Mouse (Mus musculus): ENCODE measurements at regions not wholly inside any gene's neighbourhood (a gene's known extent, or its start where the extent isn't known, plus 50 kb on each side); places are given as distances from the start of the nearest gene placed in this dataset.

DNA sequence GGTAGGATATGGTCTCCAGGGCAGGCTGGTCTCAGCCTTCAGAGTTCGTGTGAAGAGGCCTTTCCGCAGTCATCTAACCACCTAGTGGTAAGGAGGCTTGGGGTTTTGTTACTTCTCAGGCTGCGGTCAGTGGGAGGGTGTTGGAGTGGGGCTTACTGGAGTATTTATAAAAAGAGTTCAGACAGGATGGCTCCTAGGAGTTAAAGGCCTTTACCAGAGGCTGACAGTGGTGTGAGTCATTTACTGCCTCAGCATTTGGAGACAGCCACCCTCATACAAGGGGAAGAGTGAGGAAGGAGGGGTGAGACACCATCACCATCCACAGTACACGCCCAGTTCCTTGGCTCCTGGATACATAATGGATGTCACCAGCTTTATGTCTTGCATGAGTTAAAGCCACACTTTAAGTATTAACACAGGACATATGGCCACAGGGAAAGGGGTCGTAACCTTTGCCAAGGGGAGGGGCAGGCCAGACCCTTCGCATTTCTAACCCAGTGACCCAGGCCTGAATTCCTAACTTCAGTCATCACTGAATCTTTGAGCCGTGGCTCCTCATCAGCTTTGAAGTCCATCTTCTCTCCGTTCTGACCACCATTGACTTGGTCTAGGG is 81.2 kb upstream of the Basp1 start:
- no peak for TF ChIP-seq CTCF (IDR thresholded peaks at IDR 0.05; ENCODE audit: extremely low read depth, insufficient read depth, low read length)
- no peak for TF ChIP-seq POLR2A (IDR thresholded peaks at IDR 0.05; ENCODE audit: extremely low read depth, insufficient read depth, low read length)
- no peak overlapping the region for H3K4me3 ChIP-seq (ENCODE audit: insufficient read depth, low read length)
- H3K4me1 ChIP-seq (ENCODE audit: control insufficient read depth, insufficient read depth, low read length): no peaks in the 10 kb centered on the region
- no peak overlapping the region for H3K27ac ChIP-seq (ENCODE audit: insufficient read depth, low read length)

DNA sequence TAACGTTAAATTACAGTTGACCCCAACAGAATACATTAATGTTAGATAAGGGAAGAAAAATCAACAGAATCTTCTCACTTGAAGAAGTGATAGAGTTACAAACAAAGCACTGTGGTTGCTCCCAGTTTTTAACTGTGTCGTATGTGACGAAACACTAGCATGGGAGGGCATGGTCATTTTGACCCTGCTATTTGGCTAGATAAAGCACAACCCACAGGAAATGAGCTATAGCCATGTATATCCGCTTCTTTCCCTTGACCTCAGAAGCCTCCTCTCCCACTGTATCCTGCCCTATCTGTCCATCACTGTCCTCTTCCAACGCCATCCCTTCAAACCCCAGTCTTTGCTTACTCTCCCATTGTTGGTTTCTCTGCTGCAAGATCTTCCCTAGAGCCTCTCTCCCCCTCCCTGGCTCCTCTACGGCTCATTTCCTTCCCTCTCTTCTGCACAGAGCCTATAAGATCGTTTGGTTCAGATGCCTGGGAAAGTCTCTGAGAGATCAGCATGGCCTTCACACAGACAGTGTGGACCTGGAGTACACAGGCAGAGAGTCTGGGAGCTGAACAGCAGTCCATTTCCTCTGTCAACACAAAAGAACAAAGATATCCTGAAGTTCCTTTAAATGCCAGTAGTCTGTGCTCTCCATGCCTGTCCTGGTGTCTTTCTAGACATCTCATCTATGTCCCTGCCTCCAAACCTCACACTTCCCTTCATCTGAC is 82.5 kb upstream of the Basp1 start:
- no peak for TF ChIP-seq CTCF (IDR thresholded peaks at IDR 0.05; ENCODE audit: extremely low read depth, insufficient read depth, low read length)
- no peak for TF ChIP-seq POLR2A (IDR thresholded peaks at IDR 0.05; ENCODE audit: extremely low read depth, insufficient read depth, low read length)

DNA sequence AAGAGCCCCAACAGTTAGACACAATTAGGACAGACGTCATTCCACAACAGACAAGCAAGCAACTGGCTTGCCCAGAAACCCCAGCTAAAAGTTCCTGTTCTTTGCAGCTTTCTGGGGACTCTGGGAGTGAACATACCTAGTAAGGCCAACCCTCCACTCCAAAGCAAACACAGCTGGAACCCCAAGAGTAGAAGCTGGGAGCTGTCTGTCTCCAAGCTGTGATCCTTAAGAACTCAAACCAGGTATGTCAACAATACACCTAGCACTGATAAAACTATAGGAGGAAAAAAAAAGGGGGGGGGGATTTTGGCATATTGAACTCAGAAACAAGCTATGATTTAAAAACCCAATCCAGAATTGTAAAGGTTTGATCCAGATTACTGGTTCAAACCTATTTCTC is 84.2 kb upstream of the Basp1 start:
- H3K4me3 ChIP-seq (ENCODE audit: insufficient read depth, low read length): no peak overlapping the region
- H3K27ac ChIP-seq (ENCODE audit: insufficient read depth, low read length): no peak overlapping the region
- H3K4me1 ChIP-seq (ENCODE audit: control insufficient read depth, insufficient read depth, low read length): no peaks in the 10 kb centered on the region
- no peak for TF ChIP-seq POLR2A (IDR thresholded peaks at IDR 0.05; ENCODE audit: extremely low read depth, insufficient read depth, low read length)
- no peak for TF ChIP-seq CTCF (IDR thresholded peaks at IDR 0.05; ENCODE audit: extremely low read depth, insufficient read depth, low read length)

More for the DNA sequence above, 82.5 kb upstream of the Basp1 start:
- Histone ChIP-seq H3K27ac (ENCODE audit: insufficient read depth, low read length) (no peak overlapping the region), H3K4me1 (ENCODE audit: control insufficient read depth, insufficient read depth, low read length) (no peaks in the 10 kb centered on the region), H3K4me3 (ENCODE audit: insufficient read depth, low read length) (no peak overlapping the region)

DNA sequence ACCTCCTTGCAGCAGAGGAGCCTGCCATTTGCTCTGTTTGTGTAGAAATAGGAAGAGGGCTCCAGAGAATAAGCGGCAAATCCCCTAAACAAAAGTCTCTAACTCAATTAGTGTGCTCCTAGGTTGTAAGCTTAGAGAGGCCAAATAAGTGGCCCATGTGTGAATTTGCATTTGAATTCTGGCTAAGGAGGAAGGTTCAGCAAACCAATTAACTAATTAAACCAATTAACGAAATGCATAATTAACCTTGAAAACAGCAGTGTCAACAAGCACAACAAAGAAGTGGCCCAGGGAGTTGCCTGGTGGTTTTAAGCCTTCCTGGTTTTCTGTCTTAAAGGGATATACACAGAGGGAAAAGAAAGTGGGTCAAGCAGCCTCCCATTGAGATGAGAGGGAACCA is 84.9 kb upstream of the Basp1 start:
- no peak overlapping the region for H3K4me3 ChIP-seq (ENCODE audit: insufficient read depth, low read length)
- no peak for TF ChIP-seq POLR2A (IDR thresholded peaks at IDR 0.05; ENCODE audit: extremely low read depth, insufficient read depth, low read length)
- no peak for TF ChIP-seq CTCF (IDR thresholded peaks at IDR 0.05; ENCODE audit: extremely low read depth, insufficient read depth, low read length)

DNA sequence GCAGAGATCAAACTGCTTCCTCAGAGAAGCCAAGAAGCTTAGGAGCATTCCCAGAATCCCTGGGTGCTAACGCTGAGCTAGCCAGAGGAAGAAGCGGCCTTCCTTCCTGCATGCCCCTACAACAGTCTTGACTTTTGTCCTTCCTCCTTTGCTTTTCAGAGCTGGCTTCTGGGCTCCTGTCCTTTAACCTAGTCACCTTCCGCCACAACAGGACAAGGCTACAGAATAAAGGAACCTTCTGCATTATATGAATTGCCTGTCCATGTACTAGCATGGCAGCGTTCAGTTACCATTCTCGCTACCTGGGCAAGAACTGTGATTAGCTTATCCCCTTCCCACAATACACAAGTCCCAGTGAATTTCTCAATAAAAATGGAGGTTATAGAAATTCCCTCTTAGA is 88.9 kb upstream of the Basp1 start:
- Histone ChIP-seq H3K4me3 (ENCODE audit: insufficient read depth, low read length) (no peak overlapping the region), H3K27ac (ENCODE audit: insufficient read depth, low read length) (no peak overlapping the region), H3K4me1 (ENCODE audit: control insufficient read depth, insufficient read depth, low read length) (no peaks in the 10 kb centered on the region)
- TF ChIP-seq CTCF (IDR thresholded peaks at IDR 0.05; ENCODE audit: extremely low read depth, insufficient read depth, low read length): no peak
- no peak for TF ChIP-seq POLR2A (IDR thresholded peaks at IDR 0.05; ENCODE audit: extremely low read depth, insufficient read depth, low read length)

More for the DNA sequence above, 84.9 kb upstream of the Basp1 start:
- Histone ChIP-seq H3K27ac (ENCODE audit: insufficient read depth, low read length) (no peak overlapping the region), H3K4me1 (ENCODE audit: control insufficient read depth, insufficient read depth, low read length) (no peaks in the 10 kb centered on the region)

DNA sequence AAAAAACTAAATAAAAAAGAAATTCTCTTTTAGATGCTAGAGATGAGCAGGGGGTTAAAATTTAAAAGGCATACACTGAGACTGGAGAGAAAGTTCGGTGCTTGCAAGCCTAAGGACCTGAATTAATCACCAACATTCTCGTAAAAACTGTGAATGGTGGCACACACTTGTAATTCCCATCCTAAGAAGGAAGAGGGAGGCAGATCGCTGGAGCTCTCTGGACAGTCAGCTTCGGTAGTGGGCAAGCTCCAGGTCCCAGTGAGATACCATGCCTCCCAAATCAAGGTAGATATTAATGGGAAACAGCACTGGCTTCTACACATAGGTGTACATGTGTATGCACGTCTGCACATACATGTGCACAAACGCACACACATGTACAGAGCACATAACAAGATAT is 89.5 kb upstream of the Basp1 start:
- Histone ChIP-seq H3K27ac (ENCODE audit: insufficient read depth, low read length) (no peak overlapping the region), H3K4me3 (ENCODE audit: insufficient read depth, low read length) (no peak overlapping the region), H3K4me1 (ENCODE audit: control insufficient read depth, insufficient read depth, low read length) (no peaks in the 10 kb centered on the region)
- no peak for TF ChIP-seq POLR2A (IDR thresholded peaks at IDR 0.05; ENCODE audit: extremely low read depth, insufficient read depth, low read length)
- TF ChIP-seq CTCF (IDR thresholded peaks at IDR 0.05; ENCODE audit: extremely low read depth, insufficient read depth, low read length): 0 out of 2 replicates have a peak, but pooled peaks have one; percentile 11

DNA sequence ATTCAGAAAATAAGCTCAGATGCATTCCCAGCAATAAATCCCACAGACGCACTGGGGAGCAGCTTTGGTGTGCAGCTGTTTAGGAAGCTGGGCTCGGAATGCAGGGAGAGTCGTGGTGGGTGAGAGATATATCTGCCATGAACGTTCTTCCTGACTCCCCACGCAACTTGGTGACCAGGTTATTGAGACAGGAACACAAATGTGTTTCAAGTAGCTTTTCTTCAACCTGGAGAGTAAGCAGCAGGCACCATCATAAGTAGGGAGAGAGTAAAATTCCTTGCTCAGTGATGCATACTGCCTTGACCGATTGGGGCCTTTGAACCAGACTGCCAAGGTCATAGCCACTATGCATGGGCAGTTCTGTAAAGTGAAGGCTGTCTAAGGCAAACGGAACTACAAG is 95.6 kb upstream of the Basp1 start:
- TF ChIP-seq POLR2A (IDR thresholded peaks at IDR 0.05; ENCODE audit: extremely low read depth, insufficient read depth, low read length) (no peak), CTCF (IDR thresholded peaks at IDR 0.05; ENCODE audit: extremely low read depth, insufficient read depth, low read length) (no peak)
- Histone ChIP-seq H3K4me3 (ENCODE audit: insufficient read depth, low read length) (no peak overlapping the region), H3K27ac (ENCODE audit: insufficient read depth, low read length) (peak overlapping the region; percentile 86), H3K4me1 (ENCODE audit: control insufficient read depth, insufficient read depth, low read length) (peaks cover 1% of the 10 kb centered on the region; the same call in 1 of the 2 replicates)

DNA sequence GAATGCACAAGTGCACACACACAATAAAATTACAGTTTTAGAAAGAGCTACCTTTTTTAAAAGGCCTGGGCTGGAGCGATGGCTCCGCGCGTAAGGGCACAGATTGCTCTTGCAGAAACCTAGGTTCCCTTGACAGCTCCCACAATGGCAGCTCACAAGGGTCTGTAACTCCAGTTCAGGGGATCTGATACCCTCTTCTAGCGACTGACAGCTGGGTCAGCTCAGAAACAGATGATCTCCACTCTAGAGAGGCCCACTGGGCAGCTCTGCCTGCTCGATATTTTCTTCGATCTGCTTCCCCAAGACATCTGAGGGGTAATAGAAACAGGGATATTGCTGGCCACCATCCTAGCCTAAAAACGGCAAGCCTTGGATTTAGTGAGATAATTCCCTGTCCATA is 96.0 kb upstream of the Basp1 start:
- TF ChIP-seq CTCF (IDR thresholded peaks at IDR 0.05; ENCODE audit: extremely low read depth, insufficient read depth, low read length): no peak
- no peak for TF ChIP-seq POLR2A (IDR thresholded peaks at IDR 0.05; ENCODE audit: extremely low read depth, insufficient read depth, low read length)
- Histone ChIP-seq H3K4me3 (ENCODE audit: insufficient read depth, low read length) (no peak overlapping the region), H3K4me1 (ENCODE audit: control insufficient read depth, insufficient read depth, low read length) (peaks cover 1% of the 10 kb centered on the region; the same call in 1 of the 2 replicates), H3K27ac (ENCODE audit: insufficient read depth, low read length) (peak overlapping the region; percentile 86)

DNA sequence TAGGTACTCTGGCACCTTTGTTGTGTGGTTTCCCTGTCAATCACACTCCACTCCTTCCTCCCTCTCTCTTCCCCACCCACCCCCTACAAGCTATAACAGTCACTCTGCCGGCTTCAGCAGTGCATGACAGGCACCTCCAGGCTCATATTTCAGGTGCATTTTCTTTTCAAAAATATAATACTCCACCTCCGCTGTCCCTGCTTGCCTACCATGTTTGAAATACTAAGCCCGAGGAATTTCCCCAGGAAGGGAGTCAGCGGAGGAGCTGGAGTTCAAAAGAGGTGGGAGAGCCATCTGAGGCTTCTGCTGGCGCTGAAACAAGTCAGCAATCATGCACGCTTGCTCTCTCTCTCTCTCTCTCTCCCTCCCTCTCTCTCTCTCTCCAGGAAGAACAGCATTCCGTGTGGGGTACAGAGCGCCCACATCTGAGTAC is 96.5 kb upstream of the Basp1 start:
- TF ChIP-seq POLR2A (IDR thresholded peaks at IDR 0.05; ENCODE audit: extremely low read depth, insufficient read depth, low read length) (no peak), CTCF (IDR thresholded peaks at IDR 0.05; ENCODE audit: extremely low read depth, insufficient read depth, low read length) (no peak)
- no peak overlapping the region for H3K4me3 ChIP-seq (ENCODE audit: insufficient read depth, low read length)
- H3K4me1 ChIP-seq (ENCODE audit: control insufficient read depth, insufficient read depth, low read length): peaks cover 1% of the 10 kb centered on the region; the same call in 1 of the 2 replicates
- no peak overlapping the region for H3K27ac ChIP-seq (ENCODE audit: insufficient read depth, low read length)
